Mouse (Mus musculus) hindbrain, embryonic 10.5 days (tissue): ENCODE measurements around the gene Pemt. TPM values are rescaled to one million over a fixed set of nuclear protein-coding genes. Genes with fewer than 3 reads are reported as not detected.

Experiments used
- DNase-seq: peaks from one replicate; pipeline ENCODE4 v3.0.0-alpha.2; 2017; ENCODE audit warnings: low spot score
- H3K27ac ChIP-seq: fragments of 300-500 bp; sonication (generic); 2 replicates; pipeline ENCODE4 v1.5.1; 2016; ENCODE audit warnings: mild to moderate bottlenecking, moderate library complexity
- H3K27me3 ChIP-seq: fragments of 300-500 bp; sonication (generic); 2 replicates; pipeline ENCODE4 v1.6.1; 2016; ENCODE audit warnings: mild to moderate bottlenecking; ENCODE audit not compliant: poor library complexity, insufficient read depth, severe bottlenecking
- H3K36me3 ChIP-seq: fragments of 300-500 bp; sonication (generic); 2 replicates; pipeline ENCODE4 v1.6.1; 2016; ENCODE audit warnings: mild to moderate bottlenecking, moderate library complexity
- H3K4me1 ChIP-seq: fragments of 300-500 bp; sonication (generic); replicated peaks from 2 replicates; pipeline ENCODE4 v1.6.1; 2016; ENCODE audit warnings: mild to moderate bottlenecking
- H3K4me3 ChIP-seq: fragments of 300-500 bp; sonication (generic); 2 replicates; pipeline ENCODE4 v1.5.1; 2016; ENCODE audit warnings: mild to moderate bottlenecking, moderate library complexity
- H3K9me3 ChIP-seq: fragments of 300-500 bp; sonication (generic); 2 replicates; pipeline ENCODE4 v1.6.1; 2016; ENCODE audit warnings: mild to moderate bottlenecking, moderate library complexity
- WGBS: fragments of 180-500 bp; shearing (Covaris S2); methylation state at CpG from one replicate; pipeline ENCODE4 v1.1.7; 2016; 5-methylcytosine and 5-hydroxymethylcytosine counted together
- polyA plus RNA-seq: library from polyadenylated mRNA; unstranded; fragments of >200 nt; fragmentation: Nextera tagmentation; extraction: Ambion mirVana; gene quantifications from 2 replicates; pipeline ENCODE4 v1.2.1, GENCODE M21; 2016

The Pemt gene
- 8.3 and 9.2 TPM in 2 replicates for polyA plus RNA-seq

- Histone ChIP-seq H3K27me3 (no peaks in the 10 kb centered on the region), H3K36me3 (no peaks in the 10 kb centered on the region), H3K9me3 (no peaks in the 10 kb centered on the region), H3K4me1 (peaks cover 8% of the 10 kb centered on the region), H3K4me3 (peak within 1 kb of the TSS; percentile 60), H3K27ac (peak within 1 kb of the TSS; percentile 91)
- under 1% methylated on average over 44 of the region's 44 CpGs for WGBS
- DNase-seq = peak; percentile 96
Measured at GRCm38 (mm10) chr11:60046058-60046735, at the start of gene Pemt. Gene Pemt (minus strand): TSS chr11:60046489.

GRCm38 (mm10) chr11:60094909-60095810, 48.9 kb upstream of the Pemt start:
- no peak overlapping the region; the same call in 1 of the 2 replicates for H3K4me3 ChIP-seq
- no peaks in the 10 kb centered on the region for H3K36me3 ChIP-seq
- H3K27ac ChIP-seq = peak overlapping the region; percentile 81
- H3K27me3 ChIP-seq = peaks cover 4% of the 10 kb centered on the region; the same call in 1 of the 2 replicates
- peak; percentile 31 for DNase-seq
- WGBS = 45% methylated on average over 9 of the region's 9 CpGs
- H3K9me3 ChIP-seq = no peaks in the 10 kb centered on the region
- peaks cover 44% of the 10 kb centered on the region for H3K4me1 ChIP-seq

GRCm38 (mm10) chr11:60093984-60094587, 47.8 kb upstream of the Pemt start:
- Histone ChIP-seq H3K4me3 (no peak overlapping the region), H3K9me3 (no peaks in the 10 kb centered on the region), H3K27me3 (peaks cover 4% of the 10 kb centered on the region; the same call in 1 of the 2 replicates), H3K27ac (peak overlapping the region; percentile 81), H3K4me1 (peaks cover 46% of the 10 kb centered on the region), H3K36me3 (no peaks in the 10 kb centered on the region)
- no peak for DNase-seq
- WGBS = 33% methylated on average over 7 of the region's 7 CpGs

- no peak for DNase-seq
- Histone ChIP-seq H3K27ac (peak overlapping the region; percentile 81), H3K36me3 (no peaks in the 10 kb centered on the region), H3K9me3 (no peaks in the 10 kb centered on the region), H3K4me3 (no peak overlapping the region), H3K4me1 (peaks cover 54% of the 10 kb centered on the region), H3K27me3 (peaks cover 4% of the 10 kb centered on the region; the same call in 1 of the 2 replicates)
Measured at GRCm38 (mm10) chr11:60093227-60093626, 46.9 kb upstream of the Pemt start.

GRCm38 (mm10) chr11:60091422-60091761, 45.1 kb upstream of the Pemt start:
- Histone ChIP-seq H3K4me3 (no peak overlapping the region), H3K4me1 (peaks cover 55% of the 10 kb centered on the region), H3K9me3 (no peaks in the 10 kb centered on the region)

GRCm38 (mm10) chr11:60090696-60091421, 44.6 kb upstream of the Pemt start:
- peaks cover 49% of the 10 kb centered on the region for H3K4me1 ChIP-seq
- H3K9me3 ChIP-seq = no peaks in the 10 kb centered on the region
- H3K36me3 ChIP-seq = no peaks in the 10 kb centered on the region
- WGBS = 82% methylated on average over 5 of the region's 5 CpGs
- no peak overlapping the region for H3K27ac ChIP-seq
- no peak overlapping the region for H3K4me3 ChIP-seq
- DNase-seq = no peak
- peaks cover 4% of the 10 kb centered on the region; the same call in 1 of the 2 replicates for H3K27me3 ChIP-seq

More at GRCm38 (mm10) chr11:60091422-60091761, 45.1 kb upstream of the Pemt start:
- Histone ChIP-seq H3K27ac (no peak overlapping the region), H3K27me3 (peaks cover 4% of the 10 kb centered on the region; the same call in 1 of the 2 replicates), H3K36me3 (no peaks in the 10 kb centered on the region)
- WGBS = 69% methylated on average over 7 of the region's 7 CpGs
- DNase-seq = no peak

GRCm38 (mm10) chr11:60088947-60089346, 42.7 kb upstream of the Pemt start:
- WGBS = 43% methylated on average over 4 of the region's 4 CpGs

GRCm38 (mm10) chr11:60086676-60087075, 40.4 kb upstream of the Pemt start:
- Histone ChIP-seq H3K27me3 (no peaks in the 10 kb centered on the region), H3K27ac (no peak overlapping the region), H3K4me1 (peaks cover 12% of the 10 kb centered on the region), H3K4me3 (no peak overlapping the region), H3K9me3 (no peaks in the 10 kb centered on the region), H3K36me3 (no peaks in the 10 kb centered on the region)
- no peak for DNase-seq
- 80% methylated on average over 1 of the region's 1 CpGs for WGBS

More at GRCm38 (mm10) chr11:60088947-60089346, 42.7 kb upstream of the Pemt start:
- H3K27me3 ChIP-seq = peaks cover 4% of the 10 kb centered on the region; the same call in 1 of the 2 replicates
- H3K4me1 ChIP-seq = peaks cover 30% of the 10 kb centered on the region
- no peak overlapping the region for H3K4me3 ChIP-seq
- no peaks in the 10 kb centered on the region for H3K36me3 ChIP-seq
- H3K27ac ChIP-seq = no peak overlapping the region
- peak; percentile 48 for DNase-seq
- no peaks in the 10 kb centered on the region for H3K9me3 ChIP-seq

- H3K27ac ChIP-seq = no peak overlapping the region
- peaks cover 12% of the 10 kb centered on the region for H3K4me1 ChIP-seq
- DNase-seq = peak; percentile 59
- H3K4me3 ChIP-seq = no peak overlapping the region
- H3K9me3 ChIP-seq = no peaks in the 10 kb centered on the region
- 38% methylated on average over 2 of the region's 2 CpGs for WGBS
- H3K27me3 ChIP-seq = no peaks in the 10 kb centered on the region
- H3K36me3 ChIP-seq = no peaks in the 10 kb centered on the region
Measured at GRCm38 (mm10) chr11:60084589-60084988, 38.3 kb upstream of the Pemt start.

- no peaks in the 10 kb centered on the region for H3K4me1 ChIP-seq
- WGBS = 15% methylated on average over 4 of the region's 4 CpGs
- H3K4me3 ChIP-seq = no peak overlapping the region
- no peaks in the 10 kb centered on the region for H3K9me3 ChIP-seq
- peak; percentile 56 for DNase-seq
- H3K27me3 ChIP-seq = no peaks in the 10 kb centered on the region
- no peaks in the 10 kb centered on the region for H3K36me3 ChIP-seq
- no peak overlapping the region for H3K27ac ChIP-seq
Measured at GRCm38 (mm10) chr11:60076790-60077189, 30.5 kb upstream of the Pemt start.

- H3K4me3 ChIP-seq = no peak overlapping the region
- no peaks in the 10 kb centered on the region for H3K9me3 ChIP-seq
- no peak overlapping the region for H3K27ac ChIP-seq
- no peak for DNase-seq
- H3K4me1 ChIP-seq = peaks cover 3% of the 10 kb centered on the region; the same call in 1 of the 2 replicates
- WGBS = 87% methylated on average over 3 of the region's 3 CpGs
- no peaks in the 10 kb centered on the region for H3K36me3 ChIP-seq
- H3K27me3 ChIP-seq = no peaks in the 10 kb centered on the region
Measured at GRCm38 (mm10) chr11:60076183-60076582, 29.9 kb upstream of the Pemt start.

- WGBS = 74% methylated on average over 15 of the region's 15 CpGs
Measured at GRCm38 (mm10) chr11:60073936-60074502, 27.7 kb upstream of the Pemt start.

More at GRCm38 (mm10) chr11:60073936-60074502, 27.7 kb upstream of the Pemt start:
- Histone ChIP-seq H3K9me3 (no peaks in the 10 kb centered on the region), H3K27me3 (no peaks in the 10 kb centered on the region), H3K36me3 (no peaks in the 10 kb centered on the region), H3K27ac (no peak overlapping the region), H3K4me1 (peaks cover 10% of the 10 kb centered on the region), H3K4me3 (no peak overlapping the region)
- no peak for DNase-seq
